Mouse (Mus musculus) liver, adult 2 months (tissue): ENCODE data around the gene Afdn.

Source experiments
- CTCF ChIP-seq: fragments of 200-500 bp; IDR thresholded peaks from 2 replicates; pipeline ENCODE4 v1.5.1; 2011; ENCODE audit warnings: low read depth, low read length, control low read depth
- POLR2A ChIP-seq: fragments of 200-500 bp; IDR thresholded peaks from 2 replicates; pipeline ENCODE4 v1.6.1; 2011; ENCODE audit warnings: low read length, control low read depth; ENCODE audit not compliant: insufficient read depth; ENCODE audit errors: extremely low read depth

- TF ChIP-seq CTCF (no peak), POLR2A (no peak)
Measured at GRCm38 (mm10) chr17:13890932-13891331, 130.6 kb downstream of the Afdn start.
